Mouse (Mus musculus) lung, postnatal 25 days (tissue): ENCODE measurements around the gene Chst2.

Experiments
- DNase-seq: peaks from one replicate; pipeline ENCODE4 v3.0.0; 2022; ENCODE audit warnings: low spot score

The Chst2 gene

DNA sequence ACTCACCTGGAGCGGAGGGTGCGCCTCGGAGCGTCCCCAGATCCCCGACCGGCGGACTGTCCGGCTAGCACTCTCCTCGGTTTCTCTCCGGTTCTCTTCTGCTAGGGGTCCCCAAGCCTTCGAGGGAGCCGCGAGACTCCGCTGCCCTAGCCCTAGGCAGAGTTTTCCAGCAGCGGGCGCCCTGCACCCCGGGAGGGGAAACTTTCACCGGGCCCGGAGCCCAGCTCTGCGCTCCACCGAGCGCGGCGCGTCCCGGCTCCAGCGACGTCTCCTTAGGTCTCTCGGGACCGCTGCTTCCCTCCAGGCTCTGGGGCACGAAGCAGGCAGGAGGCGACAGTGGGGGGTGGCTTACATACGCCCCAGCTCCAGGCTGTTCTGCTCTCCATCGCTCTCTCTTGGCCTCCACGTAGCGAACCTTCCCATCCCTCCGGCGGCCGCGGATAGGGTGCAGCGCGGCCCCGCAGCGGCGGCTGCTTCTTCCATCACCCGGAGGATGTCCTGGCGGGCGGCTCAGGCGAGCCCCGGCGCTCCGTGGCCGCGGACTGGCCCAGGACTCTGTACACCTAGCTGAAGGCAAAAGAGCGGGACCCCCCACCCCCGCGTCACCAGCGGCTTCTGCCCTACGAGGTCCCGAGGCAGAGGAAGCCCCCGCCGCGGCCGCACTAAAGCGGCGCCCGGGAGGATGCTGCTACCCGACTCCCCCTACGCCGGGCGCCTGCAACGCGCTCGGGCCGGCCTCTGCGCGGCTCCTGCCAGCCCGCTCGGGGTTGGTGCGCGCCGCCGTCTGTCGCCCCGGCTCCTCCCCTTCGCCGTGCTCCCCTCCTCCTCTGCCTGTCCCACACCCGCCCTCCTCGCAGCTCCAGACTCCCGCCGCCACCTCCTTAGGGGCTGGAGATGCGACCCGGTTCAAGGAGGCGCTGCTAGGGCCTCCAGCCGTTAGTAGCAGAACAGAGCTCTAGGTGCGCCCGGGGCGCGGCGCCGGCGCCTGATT is at the start of gene Chst2:
Gene Chst2, minus strand, starts transcription at position 152 of the 991 bp plus-strand sequence.
- peak; percentile 74 for DNase-seq

GRCm38 (mm10) chr9:95451931-95452330 is 45.4 kb upstream of the Chst2 start:
- no peak for DNase-seq

DNA sequence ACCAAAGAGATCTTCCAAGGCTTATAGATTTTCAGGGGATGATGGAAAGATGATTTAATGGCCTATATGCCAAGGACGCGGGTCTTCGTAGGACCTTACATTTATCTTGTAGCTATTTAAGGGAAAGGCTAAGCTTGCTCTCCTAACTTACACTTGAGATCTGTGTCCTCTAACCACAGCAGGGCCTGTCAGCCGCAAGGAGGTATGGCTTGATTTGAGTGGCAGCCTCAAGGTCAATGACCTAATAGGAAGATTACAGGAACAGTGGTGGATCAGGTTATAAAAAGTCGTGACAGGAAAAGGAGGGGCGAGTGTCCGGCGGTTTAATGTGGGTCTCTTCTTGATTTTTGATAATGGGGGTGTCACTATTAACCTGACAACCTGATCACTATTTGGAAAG is 44.1 kb upstream of the Chst2 start:
- no peak for DNase-seq

GRCm38 (mm10) chr9:95442321-95442731 is 35.8 kb upstream of the Chst2 start:
- DNase-seq = no peak

- no peak for DNase-seq
These were observed 31.4 kb upstream of the Chst2 start for GRCm38 (mm10) chr9:95437883-95438282.

GRCm38 (mm10) chr9:95436294-95436613 is 29.7 kb upstream of the Chst2 start:
- no peak for DNase-seq

DNA sequence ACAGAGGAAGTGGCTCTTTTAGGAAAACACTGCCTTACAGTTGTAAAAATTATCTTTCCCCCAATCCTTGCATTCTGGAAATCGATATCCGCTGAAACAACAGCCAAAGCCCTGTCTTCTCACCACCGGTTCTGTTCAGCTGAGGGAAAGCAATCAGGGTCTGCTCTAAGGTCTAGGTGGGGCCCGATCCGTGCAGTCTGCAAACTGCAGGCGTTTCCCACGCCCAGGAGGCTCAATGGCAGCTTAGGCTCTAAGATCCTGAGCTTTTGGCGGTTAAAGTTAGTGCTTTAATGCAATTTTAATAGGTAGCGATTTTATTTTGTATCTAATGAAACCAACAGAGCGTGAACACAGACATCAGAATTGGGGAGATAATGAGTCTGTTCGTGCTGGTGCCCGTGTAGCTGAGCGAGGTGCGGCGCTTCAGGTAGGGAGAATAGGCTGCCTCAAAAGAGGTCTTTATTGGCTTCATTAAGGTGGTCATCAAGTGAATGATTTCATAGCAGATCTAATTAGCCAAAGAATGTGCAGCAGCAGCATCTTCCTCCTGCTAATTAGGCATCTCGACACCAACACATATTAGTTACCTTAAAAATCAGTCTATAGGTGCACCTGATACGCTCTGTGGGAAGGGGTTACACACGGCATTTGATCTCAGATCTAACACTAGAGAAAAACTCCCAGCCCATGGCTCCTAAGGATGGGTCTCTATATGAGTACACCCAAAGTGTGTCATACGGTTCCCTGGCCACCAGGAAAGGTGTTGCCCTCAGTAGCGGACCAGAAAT is 29.2 kb upstream of the Chst2 start:
- no peak for DNase-seq

DNA sequence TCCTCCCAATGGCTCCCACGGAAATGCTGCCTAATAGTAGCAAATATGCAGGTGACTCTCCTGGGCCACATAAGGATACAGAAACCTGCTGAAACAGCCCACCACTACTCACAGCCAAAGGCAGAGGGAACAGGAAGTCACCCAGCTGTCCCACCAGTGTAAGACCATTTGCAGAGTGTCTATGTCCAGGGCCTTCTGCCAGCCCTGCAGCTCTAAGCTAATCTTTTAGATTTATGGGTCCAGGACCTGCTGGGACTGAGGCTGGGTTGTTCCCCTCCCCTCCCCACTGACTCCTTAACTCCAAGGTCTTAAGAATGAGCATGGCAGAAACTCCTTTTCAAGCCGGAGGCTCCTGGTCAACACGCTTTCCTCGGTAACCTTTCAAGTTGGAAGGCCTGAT is 21.8 kb upstream of the Chst2 start:
- no peak for DNase-seq

DNA sequence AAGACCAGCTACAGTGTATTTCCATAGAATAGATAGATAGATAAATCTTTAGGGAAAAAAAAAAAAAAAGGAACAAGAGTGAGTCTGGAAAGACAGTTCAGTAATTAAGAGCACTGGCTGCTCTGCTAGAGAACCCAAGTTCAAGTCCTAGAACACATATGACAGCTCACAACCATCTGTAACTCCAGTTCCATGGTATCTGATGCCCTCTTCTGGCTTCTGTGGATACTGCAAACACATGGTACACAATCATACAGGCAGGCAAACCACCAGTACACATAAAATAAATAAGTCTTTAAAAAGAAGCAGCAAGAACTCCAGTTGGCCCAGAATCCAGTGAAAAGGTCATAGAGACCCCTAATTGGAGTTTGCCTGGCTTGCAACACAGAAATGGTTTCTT is 7.4 kb upstream of the Chst2 start:
- no peak for DNase-seq

- DNase-seq = no peak
These were observed 5.5 kb upstream of the Chst2 start for GRCm38 (mm10) chr9:95412047-95412446.

GRCm38 (mm10) chr9:95407586-95408220 is 1.2 kb upstream of the Chst2 start:
- DNase-seq = peak; percentile 14

DNA sequence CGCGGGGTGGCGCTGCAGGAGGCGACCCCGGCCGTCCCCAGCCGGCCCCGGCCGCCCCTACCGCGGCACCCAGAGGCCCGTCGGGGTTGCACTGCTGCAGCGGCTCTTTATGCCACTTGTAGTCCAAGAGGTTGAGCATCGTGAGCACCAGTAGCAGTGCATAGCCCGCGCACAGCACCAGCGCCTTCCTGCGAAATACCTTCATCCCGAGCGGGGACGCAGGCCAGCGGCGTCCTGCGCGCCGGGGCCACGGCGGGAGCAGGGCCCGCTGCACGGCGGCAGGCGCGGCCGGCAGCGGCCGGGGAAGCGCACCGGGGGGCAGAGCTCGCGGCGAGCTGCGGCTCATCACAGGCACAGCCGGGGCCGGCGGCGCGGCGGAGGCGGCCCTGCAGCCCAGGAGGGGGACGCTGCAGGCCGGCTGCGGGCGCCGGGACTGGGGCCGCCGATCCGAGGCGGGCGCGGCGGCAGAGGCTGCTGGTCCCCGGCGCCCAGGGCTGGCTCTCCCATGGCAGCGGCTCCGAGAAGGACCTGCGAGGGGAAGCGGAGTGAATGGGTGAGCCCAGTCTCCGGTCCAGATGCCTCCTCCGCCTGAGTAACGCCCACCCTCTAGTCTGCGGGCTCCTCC is 464 bp downstream of the Chst2 start:
- DNase-seq = no peak

DNA sequence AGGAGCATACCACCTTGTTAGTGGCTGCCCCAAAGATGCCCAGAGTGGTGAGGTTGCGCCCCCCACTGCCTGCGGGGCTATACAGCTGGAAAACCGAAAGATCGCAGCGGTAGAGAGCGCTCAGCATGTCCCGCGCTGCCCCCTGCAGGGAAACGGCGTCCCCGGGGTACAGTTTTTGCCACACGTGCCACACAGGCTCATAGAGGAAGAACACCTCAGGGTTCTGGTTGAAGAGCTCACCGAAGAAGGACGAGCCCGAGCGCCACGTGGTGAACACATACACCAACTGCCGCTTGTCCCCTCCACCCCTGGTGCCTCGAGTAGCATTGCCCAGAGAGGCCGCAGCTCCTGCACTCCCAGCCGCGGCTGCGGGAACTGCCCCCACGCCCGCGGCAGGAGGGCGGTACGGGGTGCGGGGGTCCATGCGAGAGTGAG is 994 bp downstream of the Chst2 start:
- DNase-seq = peak; percentile 54

GRCm38 (mm10) chr9:95404811-95405465 is 1.6 kb downstream of the Chst2 start:
- no peak for DNase-seq

DNA sequence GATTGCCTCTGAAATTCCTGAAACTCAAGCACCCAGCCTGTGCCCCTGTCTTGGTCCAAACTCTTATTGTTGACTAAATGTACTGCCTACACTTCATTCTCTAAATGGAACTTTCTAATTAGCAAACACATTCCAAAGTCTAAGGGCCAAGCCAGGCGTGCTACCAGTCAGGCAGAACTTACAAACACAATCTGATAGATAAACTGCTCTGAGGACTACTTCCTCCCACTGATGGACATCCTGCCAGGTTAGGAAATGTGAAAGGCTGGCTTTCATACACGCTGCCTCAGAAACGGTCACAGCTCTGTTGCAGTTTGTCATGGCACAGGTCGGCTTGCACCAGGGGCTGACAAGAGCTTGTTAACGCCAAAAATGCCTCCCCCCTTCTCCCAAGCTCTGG is 4.8 kb downstream of the Chst2 start:
- no peak for DNase-seq

DNA sequence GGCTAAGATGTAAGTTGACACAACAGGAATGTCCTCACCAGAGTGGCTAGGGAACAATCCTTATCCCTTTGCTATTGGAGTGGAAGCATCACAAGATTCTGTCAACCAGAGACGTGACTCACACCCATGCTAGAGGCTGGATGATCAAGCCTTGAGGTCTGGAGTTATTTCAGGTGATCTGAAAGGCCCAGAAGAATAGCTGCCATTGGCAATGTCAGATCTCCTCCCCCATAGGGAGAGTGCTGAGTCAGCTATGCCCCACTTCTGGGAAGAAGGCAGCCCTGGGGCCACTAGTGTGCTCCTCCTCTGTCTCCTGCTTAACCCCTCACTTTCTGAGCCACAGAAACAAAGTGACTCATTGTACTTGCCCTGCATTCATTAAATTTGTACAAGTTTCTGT is 14.5 kb downstream of the Chst2 start:
- DNase-seq = no peak

- no peak for DNase-seq
These were observed 16.6 kb downstream of the Chst2 start for GRCm38 (mm10) chr9:95389956-95390355.

GRCm38 (mm10) chr9:95387881-95388380 is 18.6 kb downstream of the Chst2 start:
- no peak for DNase-seq

DNA sequence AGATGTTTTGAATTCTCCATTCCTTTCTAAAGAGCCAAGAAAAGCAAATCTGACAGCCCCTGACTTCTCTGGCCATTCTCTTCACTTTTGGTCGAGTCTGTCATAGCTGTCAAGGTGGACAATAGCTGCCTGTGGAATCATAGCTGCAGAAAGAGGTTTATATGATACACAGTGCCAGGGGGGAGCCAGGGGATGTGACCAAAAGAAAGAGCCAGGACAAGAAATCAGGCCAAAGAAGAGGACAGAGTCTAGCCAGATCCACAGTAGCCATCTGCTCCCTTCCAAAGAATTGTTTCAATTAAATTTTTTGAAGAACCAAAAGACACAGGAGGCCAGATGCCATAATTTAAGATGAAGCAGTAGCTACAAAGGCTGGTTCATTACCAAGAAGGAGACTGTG is 30.6 kb downstream of the Chst2 start:
- DNase-seq = no peak

- peak; percentile 13 for DNase-seq
These were observed 31.2 kb downstream of the Chst2 start for GRCm38 (mm10) chr9:95375336-95375735.

DNA sequence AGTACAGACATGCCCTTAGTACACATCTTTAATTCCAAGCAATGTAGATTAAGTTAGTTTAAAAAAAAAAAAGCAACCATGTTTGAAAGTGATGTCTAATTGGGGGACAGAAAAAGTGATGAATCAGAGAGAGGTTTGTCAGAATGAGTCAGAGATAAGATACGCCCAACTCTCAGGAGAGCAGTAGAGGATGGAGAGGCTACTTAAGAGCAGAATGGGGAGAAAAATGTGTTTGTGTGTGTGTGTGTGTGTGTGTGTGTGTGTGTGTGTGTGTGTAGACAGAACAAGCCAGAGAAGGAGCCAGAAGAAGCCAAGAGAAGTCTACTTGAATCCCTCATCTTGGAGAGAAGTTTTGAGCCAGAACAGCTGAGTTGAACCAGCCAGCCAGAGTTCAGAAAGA is 32.8 kb downstream of the Chst2 start:
- DNase-seq = no peak
